Mouse (Mus musculus) forebrain, postnatal 0 days (tissue): Measurements from ENCODE around the gene Thsd4. TPM values are rescaled to one million over a fixed set of nuclear protein-coding genes. Genes with fewer than 3 reads are reported as not detected.

Source experiments
- ATAC-seq: fragments of 200-750 bp; cut with Nextera tagmentation; 2 replicates; pipeline ENCODE4 v1.8.0; 2017; ENCODE audit warnings: mild to moderate bottlenecking, moderate library complexity
- DNase-seq: peaks from one replicate; pipeline ENCODE4 v3.0.0-alpha.2; 2015
- H3K27ac ChIP-seq: fragments of 300-500 bp; sonication (generic); 2 replicates; pipeline ENCODE4 v1.5.1; 2014; ENCODE audit warnings: low read depth, mild to moderate bottlenecking, antibody characterized with exemption, low read length, moderate library complexity, mixed read lengths
- H3K27me3 ChIP-seq: fragments of 300-500 bp; sonication (generic); 2 replicates; pipeline ENCODE4 v1.6.1; 2014; ENCODE audit warnings: mild to moderate bottlenecking, low read length, mixed read lengths; ENCODE audit not compliant: insufficient read depth
- H3K36me3 ChIP-seq: fragments of 300-500 bp; sonication (generic); 2 replicates; pipeline ENCODE4 v1.6.1; 2014; ENCODE audit warnings: mild to moderate bottlenecking, moderate library complexity; ENCODE audit not compliant: insufficient read depth
- H3K4me1 ChIP-seq: fragments of 300-500 bp; sonication (generic); 2 replicates; pipeline ENCODE4 v1.6.1; 2014; ENCODE audit warnings: antibody characterized with exemption; ENCODE audit not compliant: insufficient read depth
- H3K4me2 ChIP-seq: fragments of 300-500 bp; sonication (generic); 2 replicates; pipeline ENCODE4 v1.6.1; 2014; ENCODE audit warnings: low read depth, mild to moderate bottlenecking, moderate library complexity
- H3K4me3 ChIP-seq: fragments of 300-500 bp; sonication (generic); 2 replicates; pipeline ENCODE4 v1.5.1; 2014; ENCODE audit warnings: low read depth, low read length, mixed read lengths
- H3K9ac ChIP-seq: fragments of 300-500 bp; sonication (generic); 2 replicates; pipeline ENCODE4 v1.6.1; 2014; ENCODE audit warnings: mild to moderate bottlenecking
- H3K9me3 ChIP-seq: fragments of 300-500 bp; sonication (generic); 2 replicates; pipeline ENCODE4 v1.6.1; 2016; ENCODE audit warnings: low read length
- CTCF ChIP-seq: sonication (generic); IDR thresholded peaks from 2 replicates; pipeline ENCODE4 v1.5.1; 2016; ENCODE audit warnings: antibody characterized with exemption, control low read depth, low read depth
- WGBS: fragments of 180-500 bp; shearing (Covaris S2); extraction: QIAGEN DNeasy Blood & Tissue Kit; methylation state at CpG from one replicate; pipeline ENCODE4 v1.1.7; 2014; 5-methylcytosine and 5-hydroxymethylcytosine counted together
- polyA plus RNA-seq: library from polyadenylated mRNA; unstranded; fragments of >200 nt; fragmentation: Nextera tagmentation; extraction: Ambion mirVana; gene quantifications from 2 replicates; pipeline ENCODE4 v1.2.1, GENCODE M21; 2015
- total RNA-seq: library from RNA; depleted of rRNA; stranded (reverse); fragments of >200 nt; gene quantifications from 2 replicates; pipeline ENCODE4 v1.2.3, GENCODE M21; 2014

Thsd4 gene
- total and polyA plus RNA-seq, 2 experiments from 2014 or later = 3.5 to 14.2 TPM

DNA sequence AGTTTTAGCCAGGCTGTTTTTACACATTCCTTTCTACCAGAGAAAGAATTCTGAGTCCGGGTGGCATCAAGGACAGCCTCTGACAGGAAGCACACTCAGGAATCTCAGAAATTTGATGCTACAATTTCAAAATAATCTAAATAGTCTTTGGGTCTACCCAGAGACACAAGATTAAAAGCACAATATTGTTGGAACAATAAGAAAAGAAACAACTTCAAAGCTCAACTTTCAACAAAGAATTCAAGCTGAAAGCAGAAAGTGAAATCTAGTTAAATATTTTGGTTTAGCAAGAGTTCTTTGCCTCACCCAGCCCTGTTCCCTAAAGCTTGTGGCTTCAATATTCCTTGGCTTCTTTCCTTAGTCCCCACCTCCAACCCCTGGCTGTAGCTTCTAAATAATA lies 415.7 kb downstream of the Thsd4 start:
- H3K27ac ChIP-seq = no peak overlapping the region
- no peak overlapping the region for H3K9ac ChIP-seq
- 74% methylated on average over 1 of the region's 1 CpGs for WGBS
- ATAC-seq (no peak), DNase-seq (no peak)
- no peak overlapping the region for H3K4me3 ChIP-seq
- no peaks in the 10 kb centered on the region for H3K27me3 ChIP-seq
- H3K9me3 ChIP-seq = no peaks in the 10 kb centered on the region
- no peaks in the 10 kb centered on the region for H3K4me1 ChIP-seq
- no peaks in the 10 kb centered on the region for H3K36me3 ChIP-seq
- no peak for TF ChIP-seq CTCF
- H3K4me2 ChIP-seq = no peak overlapping the region

- ATAC-seq (no peak), DNase-seq (no peak)
- Histone ChIP-seq H3K4me2 (no peak overlapping the region), H3K27ac (no peak overlapping the region), H3K4me1 (no peaks in the 10 kb centered on the region), H3K9ac (no peak overlapping the region), H3K36me3 (no peaks in the 10 kb centered on the region), H3K4me3 (no peak overlapping the region), H3K27me3 (no peaks in the 10 kb centered on the region), H3K9me3 (no peaks in the 10 kb centered on the region)
- WGBS = 50% methylated on average over 1 of the region's 1 CpGs
- no peak for TF ChIP-seq CTCF
These were observed 427.6 kb downstream of the Thsd4 start for GRCm38 (mm10) chr9:60094211-60094610.

GRCm38 (mm10) chr9:60092428-60092827 lies 429.4 kb downstream of the Thsd4 start:
- no peaks in the 10 kb centered on the region for H3K36me3 ChIP-seq
- H3K9ac ChIP-seq = no peak overlapping the region
- DNase-seq (no peak), ATAC-seq (no peak)
- no peaks in the 10 kb centered on the region for H3K27me3 ChIP-seq
- no peaks in the 10 kb centered on the region for H3K9me3 ChIP-seq
- 48% methylated on average over 5 of the region's 5 CpGs for WGBS
- no peak overlapping the region for H3K4me2 ChIP-seq
- TF ChIP-seq CTCF = no peak
- H3K27ac ChIP-seq = no peak overlapping the region
- no peak overlapping the region for H3K4me3 ChIP-seq
- no peaks in the 10 kb centered on the region for H3K4me1 ChIP-seq

DNA sequence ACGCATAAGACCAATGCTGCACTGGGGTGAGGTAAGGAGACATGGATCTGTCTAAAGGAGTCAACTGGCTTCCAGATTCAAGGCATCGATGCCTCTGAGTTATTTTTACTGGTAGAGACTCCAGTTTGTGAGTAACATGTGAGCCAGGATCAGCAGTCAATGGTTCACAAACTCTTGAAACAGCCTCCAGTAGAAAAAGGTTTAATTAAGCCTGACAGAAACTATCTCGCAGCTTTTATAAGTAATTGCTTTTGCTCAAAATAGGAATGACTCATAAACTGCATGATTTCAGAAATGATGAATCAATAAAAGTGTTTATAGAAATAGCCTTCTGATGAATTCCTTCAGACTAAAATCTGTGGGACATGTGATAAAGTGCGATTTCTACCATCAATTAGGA lies 432.4 kb downstream of the Thsd4 start:
- 83% methylated on average over 4 of the region's 4 CpGs for WGBS
- Histone ChIP-seq H3K9ac (no peak overlapping the region), H3K4me1 (no peaks in the 10 kb centered on the region), H3K36me3 (no peaks in the 10 kb centered on the region), H3K27me3 (no peaks in the 10 kb centered on the region), H3K9me3 (no peaks in the 10 kb centered on the region), H3K4me2 (no peak overlapping the region), H3K27ac (no peak overlapping the region), H3K4me3 (no peak overlapping the region)
- DNase-seq (no peak), ATAC-seq (no peak)
- TF ChIP-seq CTCF = no peak

DNA sequence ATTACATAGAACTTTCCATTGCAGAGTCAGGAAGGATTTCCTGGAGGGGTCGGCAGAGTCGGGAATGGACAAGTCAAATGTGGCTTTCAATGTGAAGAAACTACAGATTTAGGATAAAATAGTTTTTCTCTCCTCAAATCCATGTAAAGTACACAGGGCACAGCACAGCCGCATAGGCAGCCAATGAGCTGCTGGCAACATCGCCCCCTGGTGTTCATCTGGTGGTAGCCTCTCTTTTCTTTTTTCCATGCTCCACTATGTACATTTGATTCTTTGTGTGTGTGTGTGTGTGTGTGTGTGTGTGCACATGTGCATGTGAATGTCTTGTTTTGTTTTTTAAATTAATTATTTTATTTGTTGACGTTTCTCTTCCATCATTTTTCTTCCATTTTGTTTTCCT lies 433.7 kb downstream of the Thsd4 start:
- Histone ChIP-seq H3K4me3 (no peak overlapping the region), H3K4me2 (no peak overlapping the region), H3K27ac (no peak overlapping the region), H3K9ac (no peak overlapping the region), H3K36me3 (no peaks in the 10 kb centered on the region), H3K27me3 (no peaks in the 10 kb centered on the region), H3K9me3 (no peaks in the 10 kb centered on the region), H3K4me1 (no peaks in the 10 kb centered on the region)
- peak; percentile 47 for TF ChIP-seq CTCF
- ATAC-seq (no peak), DNase-seq (no peak)
- 49% methylated on average over 5 of the region's 5 CpGs for WGBS

GRCm38 (mm10) chr9:60082107-60082581 lies 439.7 kb downstream of the Thsd4 start:
- Histone ChIP-seq H3K9ac (no peak overlapping the region), H3K4me3 (no peak overlapping the region), H3K4me1 (peaks cover 6% of the 10 kb centered on the region; the same call in 1 of the 2 replicates), H3K36me3 (no peaks in the 10 kb centered on the region), H3K27ac (no peak overlapping the region), H3K9me3 (no peaks in the 10 kb centered on the region), H3K27me3 (no peaks in the 10 kb centered on the region), H3K4me2 (no peak overlapping the region)
- ATAC-seq = no peak
- 18% methylated on average over 5 of the region's 5 CpGs for WGBS
- no peak for TF ChIP-seq CTCF
- DNase-seq = no peak

- no peak for ATAC-seq
These were observed 444.1 kb downstream of the Thsd4 start for GRCm38 (mm10) chr9:60077761-60078160.

More at GRCm38 (mm10) chr9:60077761-60078160, 444.1 kb downstream of the Thsd4 start:
- H3K27me3 ChIP-seq = no peaks in the 10 kb centered on the region
- no peak overlapping the region for H3K4me3 ChIP-seq
- no peaks in the 10 kb centered on the region for H3K36me3 ChIP-seq
- peaks cover 5% of the 10 kb centered on the region; the same call in 1 of the 2 replicates for H3K4me1 ChIP-seq
- WGBS = 40% methylated on average over 1 of the region's 1 CpGs
- no peaks in the 10 kb centered on the region for H3K9me3 ChIP-seq
- H3K27ac ChIP-seq = no peak overlapping the region
- TF ChIP-seq CTCF = no peak
- no peak overlapping the region for H3K4me2 ChIP-seq
- no peak overlapping the region for H3K9ac ChIP-seq
- DNase-seq = no peak
